Mouse (Mus musculus): Measurements from ENCODE around the gene Supt3. TPM values are rescaled to one million over a fixed set of nuclear protein-coding genes. Genes with fewer than 3 reads are reported as not detected.

Gene Supt3
- total RNA-seq (2014; rRNA removed) (3.2 and 5.5 TPM in 2 replicates), polyA plus RNA-seq (2015; fragmentation: Nextera tagmentation; extraction: Ambion mirVana) (20.5 and 24.5 TPM in 2 replicates)

GRCm38 (mm10) chr17:44776738-44777270, at the start of gene Supt3:
Gene Supt3 (plus strand): TSS chr17:44777152.
- peak within 1 kb of the TSS; percentile 89 for H3K4me3 ChIP-seq (ENCODE audit: low read depth, low read length)
- DNase-seq (peak; percentile 98), ATAC-seq (peak; percentile 98)
- no peaks in the 10 kb centered on the region for H3K36me3 ChIP-seq (ENCODE audit: insufficient read depth)
- under 1% methylated on average over 39 of the region's 40 CpGs for WGBS
- H3K27me3 ChIP-seq (ENCODE audit: insufficient read depth, low read length), result no peaks in the 10 kb centered on the region
- TF ChIP-seq CTCF (IDR thresholded peaks at IDR 0.05; ENCODE audit: low read depth), result peak; percentile 56
- H3K4me2 ChIP-seq (ENCODE audit: low read depth), result peak within 1 kb of the TSS; percentile 65
- H3K27ac ChIP-seq (ENCODE audit: low read depth, low read length), result peak within 1 kb of the TSS; percentile 96
- no peaks in the 10 kb centered on the region for H3K9me3 ChIP-seq (ENCODE audit: low read length)
- H3K9ac ChIP-seq, result peak within 1 kb of the TSS; percentile 96
- H3K4me1 ChIP-seq (ENCODE audit: insufficient read depth), result no peaks in the 10 kb centered on the region; the same call in 1 of the 2 replicates

GRCm38 (mm10) chr17:44727675-44728074, 49.3 kb upstream of the Supt3 start:
- DNase-seq (no peak), ATAC-seq (no peak)
- TF ChIP-seq CTCF (IDR thresholded peaks at IDR 0.05; ENCODE audit: low read depth), result no peak
- H3K4me2 ChIP-seq (ENCODE audit: low read depth), result no peak overlapping the region
- no peaks in the 10 kb centered on the region for H3K9me3 ChIP-seq (ENCODE audit: low read length)
- no peak overlapping the region for H3K27ac ChIP-seq (ENCODE audit: low read depth, low read length)
- H3K36me3 ChIP-seq (ENCODE audit: insufficient read depth), result no peaks in the 10 kb centered on the region
- no peak overlapping the region for H3K9ac ChIP-seq
- H3K27me3 ChIP-seq (ENCODE audit: insufficient read depth, low read length), result peaks cover 7% of the 10 kb centered on the region; the same call in 1 of the 2 replicates
- H3K4me3 ChIP-seq (ENCODE audit: low read depth, low read length), result no peak overlapping the region
- H3K4me1 ChIP-seq (ENCODE audit: insufficient read depth), result no peaks in the 10 kb centered on the region

GRCm38 (mm10) chr17:44728464-44728863, 48.5 kb upstream of the Supt3 start:
- no peaks in the 10 kb centered on the region for H3K9me3 ChIP-seq (ENCODE audit: low read length)
- no peak overlapping the region for H3K9ac ChIP-seq
- H3K4me1 ChIP-seq (ENCODE audit: insufficient read depth), result no peaks in the 10 kb centered on the region
- TF ChIP-seq CTCF (IDR thresholded peaks at IDR 0.05; ENCODE audit: low read depth), result no peak
- H3K4me2 ChIP-seq (ENCODE audit: low read depth), result no peak overlapping the region
- no peaks in the 10 kb centered on the region for H3K36me3 ChIP-seq (ENCODE audit: insufficient read depth)
- H3K4me3 ChIP-seq (ENCODE audit: low read depth, low read length), result no peak overlapping the region
- no peak for ATAC-seq
- peaks cover 9% of the 10 kb centered on the region for H3K27me3 ChIP-seq (ENCODE audit: insufficient read depth, low read length)
- DNase-seq, result no peak
- no peak overlapping the region for H3K27ac ChIP-seq (ENCODE audit: low read depth, low read length)
- 51% methylated on average over 2 of the region's 2 CpGs for WGBS

GRCm38 (mm10) chr17:44733544-44734310, 43.2 kb upstream of the Supt3 start:
- Histone ChIP-seq H3K9ac (0 out of 2 replicates have a peak overlapping the region, but pooled peaks have one; percentile 6), H3K27me3 (ENCODE audit: insufficient read depth, low read length) (peaks cover 34% of the 10 kb centered on the region), H3K4me2 (ENCODE audit: low read depth) (peak overlapping the region; percentile 85), H3K27ac (ENCODE audit: low read depth, low read length) (no peak overlapping the region), H3K4me3 (ENCODE audit: low read depth, low read length) (peak overlapping the region; percentile 70), H3K36me3 (ENCODE audit: insufficient read depth) (no peaks in the 10 kb centered on the region), H3K4me1 (ENCODE audit: insufficient read depth) (peaks cover 9% of the 10 kb centered on the region; the same call in 1 of the 2 replicates), H3K9me3 (ENCODE audit: low read length) (no peaks in the 10 kb centered on the region)
- DNase-seq (no peak), ATAC-seq (no peak)
- 6% methylated on average over 23 of the region's 23 CpGs for WGBS
- no peak for TF ChIP-seq CTCF (IDR thresholded peaks at IDR 0.05; ENCODE audit: low read depth)

GRCm38 (mm10) chr17:44734501-44735222, 42.3 kb upstream of the Supt3 start:
- ATAC-seq (0 out of 2 replicates have a peak, but pooled peaks have one; percentile 16), DNase-seq (peak; percentile 41)
- peak overlapping the region; percentile 70 for H3K4me3 ChIP-seq (ENCODE audit: low read depth, low read length)
- peaks cover 9% of the 10 kb centered on the region; the same call in 1 of the 2 replicates for H3K4me1 ChIP-seq (ENCODE audit: insufficient read depth)
- H3K9me3 ChIP-seq (ENCODE audit: low read length), result no peaks in the 10 kb centered on the region
- peak overlapping the region; percentile 4 for H3K9ac ChIP-seq
- no peak overlapping the region for H3K27ac ChIP-seq (ENCODE audit: low read depth, low read length)
- no peaks in the 10 kb centered on the region for H3K36me3 ChIP-seq (ENCODE audit: insufficient read depth)
- WGBS, result under 1% methylated on average over 46 of the region's 48 CpGs
- TF ChIP-seq CTCF (IDR thresholded peaks at IDR 0.05; ENCODE audit: low read depth), result no peak
- H3K27me3 ChIP-seq (ENCODE audit: insufficient read depth, low read length), result peaks cover 41% of the 10 kb centered on the region
- H3K4me2 ChIP-seq (ENCODE audit: low read depth), result peak overlapping the region; percentile 85

GRCm38 (mm10) chr17:44735223-44735990, 41.5 kb upstream of the Supt3 start:
- Histone ChIP-seq H3K27ac (ENCODE audit: low read depth, low read length) (no peak overlapping the region), H3K9ac (peak overlapping the region; percentile 56), H3K4me3 (ENCODE audit: low read depth, low read length) (peak overlapping the region; percentile 70), H3K27me3 (ENCODE audit: insufficient read depth, low read length) (peaks cover 40% of the 10 kb centered on the region), H3K9me3 (ENCODE audit: low read length) (no peaks in the 10 kb centered on the region), H3K4me1 (ENCODE audit: insufficient read depth) (peaks cover 9% of the 10 kb centered on the region; the same call in 1 of the 2 replicates), H3K36me3 (ENCODE audit: insufficient read depth) (no peaks in the 10 kb centered on the region), H3K4me2 (ENCODE audit: low read depth) (peak overlapping the region; percentile 85)
- 2% methylated on average over 61 of the region's 64 CpGs for WGBS
- peak; percentile 19 for DNase-seq
- peak; percentile 45 for ATAC-seq
- no peak for TF ChIP-seq CTCF (IDR thresholded peaks at IDR 0.05; ENCODE audit: low read depth)

All from forebrain, postnatal 0 days (tissue).